Mouse (Mus musculus) ES-E14 (cell line): Measurements from ENCODE around the gene Calcoco2.

Experiments
- HCFC1 ChIP-seq: IDR thresholded peaks from 2 replicates; pipeline ENCODE4 v1.6.1; 2012; ENCODE audit warnings: low read length, inconsistent platforms, borderline replicate concordance; ENCODE audit not compliant: insufficient read depth
- MAFK ChIP-seq: IDR thresholded peaks from 2 replicates; pipeline ENCODE4 v1.6.1; 2014; ENCODE audit warnings: mild to moderate bottlenecking, low read depth, low read length, inconsistent platforms; ENCODE audit not compliant: insufficient read depth
- ZNF384 ChIP-seq: IDR thresholded peaks from 2 replicates; pipeline ENCODE4 v1.6.1; 2012; ENCODE audit warnings: low read depth, low read length, inconsistent platforms

- TF ChIP-seq ZNF384 (no peak; the same call in none of the 2 replicates), HCFC1 (peak; percentile 92), MAFK (no peak)
Observed at GRCm38 (mm10) chr11:96075509-96076220, 36.1 kb downstream of the Calcoco2 start, which contains the start of gene Atp5g1.
